Mouse (Mus musculus) heart, adult 8-10 months (tissue): Measurements from ENCODE around the gene Mmrn2. TPM values are rescaled to one million over a fixed set of nuclear protein-coding genes. Genes with fewer than 3 reads are reported as not detected.

Source experiments
- total RNA-seq, 4 experiments: library from RNA; stranded (reverse); gene quantifications; 2 replicates each; pipeline ENCODE4 v1.2.4; 2022

Gene Mmrn2
- total RNA-seq, 4 experiments from 2014 or later, result 36.6 to 47.3 (median 43.5) TPM

Other genes starting within 250 kb of the Mmrn2 start
- gene Npy4r, start 223.0 kb upstream of the Mmrn2 start, total RNA-seq, result under 1 TPM; 0.09 to 0.28 (median 0.18) TPM
- gene Gprin2, start 173.8 kb upstream of the Mmrn2 start, total RNA-seq, result under 1 TPM; 0.08 to 0.29 (median 0.09) TPM
- under 1 TPM; 0.47 to 0.66 (median 0.53) TPM for gene Syt15, start 155.9 kb upstream of the Mmrn2 start, total RNA-seq
- gene Shld2, start 65.0 kb upstream of the Mmrn2 start, total RNA-seq, result 1 to 10 TPM; 6.3 to 8.8 (median 7.6) TPM
- 100 to 1,000 TPM; 137 to 163 (median 150) TPM for gene Glud1, start 64.7 kb upstream of the Mmrn2 start, total RNA-seq
- gene Fam25c, start 20.0 kb upstream of the Mmrn2 start, total RNA-seq, result not detected
- 10 to 100 TPM; 12.6 to 19.4 (median 15.2) TPM for gene Sncg, start 676 bp upstream of the Mmrn2 start, total RNA-seq
- gene Bmpr1a, start 127.9 kb downstream of the Mmrn2 start, total RNA-seq, result 10 to 100 TPM; 55.7 to 68.2 (median 59.4) TPM
- not detected for gene 9230112D13Rik, start 147.3 kb downstream of the Mmrn2 start, total RNA-seq
- 1,000 to 10,000 TPM; 1,077 to 1,246 (median 1,126) TPM for gene Ldb3, start 213.2 kb downstream of the Mmrn2 start, total RNA-seq
- gene Opn4, start 224.7 kb downstream of the Mmrn2 start, total RNA-seq, result 1 to 10 TPM; 1.7 to 2.5 (median 2.4) TPM